Mouse (Mus musculus): ENCODE measurements around the gene Smyd1. TPM values are rescaled to one million over a fixed set of nuclear protein-coding genes. Genes with fewer than 3 reads are reported as not detected.
"Not testable (repeated sequence)": the region's sequence is repeated elsewhere in the genome, so short reads cannot be mapped to it uniquely, and the experiment has no call there.

Smyd1 gene
- polyA plus RNA-seq, 1 experiment from 2014 or later, result 0.56 TPM

DNA sequence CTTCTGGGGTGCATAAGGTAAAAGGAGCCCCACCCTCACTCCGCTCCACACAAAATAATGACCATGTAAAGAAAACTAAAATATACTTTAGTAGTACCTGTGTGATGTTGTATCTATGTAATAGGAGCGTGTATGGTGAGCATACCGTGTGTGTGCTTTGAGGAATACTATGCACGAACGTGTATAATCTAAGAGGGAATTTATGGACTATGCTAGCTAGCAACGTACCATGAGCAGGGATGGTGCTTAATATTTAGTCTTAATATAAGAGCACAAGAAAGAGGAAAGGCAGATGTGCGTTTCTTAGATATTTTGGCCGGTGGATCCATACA lies 51.0 kb downstream of the Smyd1 start:
- no peaks in the 10 kb centered on the region for H3K27me3 ChIP-seq (ENCODE audit: control insufficient read depth, insufficient read depth, low read length)
- 3% methylated on average over 8 of the region's 8 CpGs for WGBS
- DNase-seq (ENCODE audit: low spot score) (no peak), ATAC-seq (ENCODE audit: low FRiP score, low TSS enrichment) (no peak)
- no peaks in the 10 kb centered on the region for H3K9me3 ChIP-seq (ENCODE audit: control insufficient read depth, low read length)
- TF ChIP-seq CTCF (IDR thresholded peaks at IDR 0.05; ENCODE audit: low read depth) (no peak), EP300 (optimal IDR thresholded peaks at IDR 0.05) (no peak)
- H3K9ac ChIP-seq (ENCODE audit: low read length), result 0 out of 2 replicates have a peak overlapping the region, but pooled peaks have one; percentile 24
- peak overlapping the region; percentile 90 for H3K4me3 ChIP-seq (ENCODE audit: low read depth, low read length)
- no peaks in the 10 kb centered on the region for H3K4me1 ChIP-seq (replicated peaks; ENCODE audit: control insufficient read depth, insufficient read depth)
- peak overlapping the region; percentile 75 for H3K27ac ChIP-seq (replicated peaks)
- H3K4me2 ChIP-seq (replicated peaks; ENCODE audit: low read depth), result peak overlapping the region; percentile 64
- H3K36me3 ChIP-seq (ENCODE audit: control insufficient read depth, insufficient read depth, low read length), result no peaks in the 10 kb centered on the region

DNA sequence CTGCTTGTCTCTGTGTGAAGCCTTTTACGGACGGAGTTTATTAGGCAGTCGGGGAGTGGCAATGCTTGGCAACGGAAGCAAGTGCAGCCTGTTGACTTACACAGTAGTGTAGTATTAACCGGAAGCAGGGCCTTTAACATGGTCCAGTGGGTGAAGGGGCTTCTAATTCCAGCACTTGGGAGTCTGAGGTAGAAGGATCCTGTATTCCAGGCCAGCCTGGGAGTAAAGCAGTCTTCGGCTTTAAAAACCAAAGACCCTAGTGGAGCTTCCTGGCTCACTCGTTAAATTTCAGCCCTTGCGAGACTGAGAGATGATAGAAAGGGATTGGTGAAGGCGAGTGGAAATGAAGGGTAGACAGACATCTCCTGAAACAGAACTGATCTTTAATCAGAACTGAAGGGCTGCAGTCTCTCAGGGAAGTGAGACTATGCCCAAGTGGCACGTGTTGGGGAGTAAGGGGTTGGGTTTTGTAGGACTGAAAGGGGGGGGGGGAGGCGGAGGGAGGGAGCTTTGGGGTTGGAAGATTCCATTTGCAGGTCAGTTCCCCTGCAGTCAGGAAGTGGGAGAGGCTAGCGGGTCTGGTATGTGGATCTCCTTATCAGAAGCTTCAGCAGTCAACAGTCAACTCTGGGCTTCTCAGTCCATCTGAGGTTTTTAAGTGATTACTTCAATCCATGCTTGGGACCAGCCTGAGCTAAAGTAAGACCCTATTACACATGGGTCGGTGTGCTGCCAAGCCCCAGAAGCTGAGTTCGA lies 51.6 kb downstream of the Smyd1 start:
- Histone ChIP-seq H3K27me3 (ENCODE audit: control insufficient read depth, insufficient read depth, low read length) (no peaks in the 10 kb centered on the region), H3K4me3 (ENCODE audit: low read depth, low read length) (peak overlapping the region; percentile 90), H3K36me3 (ENCODE audit: control insufficient read depth, insufficient read depth, low read length) (no peaks in the 10 kb centered on the region), H3K4me1 (replicated peaks; ENCODE audit: control insufficient read depth, insufficient read depth) (no peaks in the 10 kb centered on the region), H3K9ac (ENCODE audit: low read length) (0 out of 2 replicates have a peak overlapping the region, but pooled peaks have one; percentile 24), H3K4me2 (replicated peaks; ENCODE audit: low read depth) (peak overlapping the region; percentile 64), H3K9me3 (ENCODE audit: control insufficient read depth, low read length) (no peaks in the 10 kb centered on the region), H3K27ac (replicated peaks) (peak overlapping the region; percentile 75)
- no peak for TF ChIP-seq EP300 (optimal IDR thresholded peaks at IDR 0.05)
- TF ChIP-seq CTCF (IDR thresholded peaks at IDR 0.05; ENCODE audit: low read depth), result no peak
- DNase-seq (ENCODE audit: low spot score) (peak; percentile 77), ATAC-seq (ENCODE audit: low FRiP score, low TSS enrichment) (peak; percentile 45)
- whole genome bisulfite sequencing, result 27% methylated on average over 13 of the region's 14 CpGs

DNA sequence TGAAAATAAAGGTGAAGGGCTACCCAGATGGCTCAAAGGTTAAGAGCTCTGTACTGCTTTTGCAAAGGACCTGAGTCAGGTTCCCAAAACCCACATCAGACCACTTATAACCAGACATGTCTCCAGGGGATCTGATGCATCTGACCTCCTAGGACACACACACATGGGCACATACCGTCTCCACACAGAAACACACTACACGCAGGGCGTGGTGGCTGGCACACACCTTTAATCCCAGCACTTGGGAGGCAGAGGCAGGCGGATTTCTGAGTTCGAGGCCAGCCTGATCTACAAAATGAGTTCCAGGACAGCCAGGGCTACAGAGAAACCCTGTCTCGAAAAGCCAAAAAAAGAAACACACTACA lies 52.4 kb downstream of the Smyd1 start:
- not testable (repeated sequence) for H3K9ac ChIP-seq (ENCODE audit: low read length); H3K4me3 ChIP-seq (ENCODE audit: low read depth, low read length); ATAC-seq (ENCODE audit: low FRiP score, low TSS enrichment); H3K4me2 ChIP-seq (replicated peaks; ENCODE audit: low read depth); H3K27ac ChIP-seq (replicated peaks); DNase-seq (ENCODE audit: low spot score); H3K4me1 ChIP-seq (replicated peaks; ENCODE audit: control insufficient read depth, insufficient read depth); H3K36me3 ChIP-seq (ENCODE audit: control insufficient read depth, insufficient read depth, low read length); H3K9me3 ChIP-seq (ENCODE audit: control insufficient read depth, low read length); H3K27me3 ChIP-seq (ENCODE audit: control insufficient read depth, insufficient read depth, low read length)
- WGBS, result 94% methylated on average over 6 of the region's 6 CpGs

DNA sequence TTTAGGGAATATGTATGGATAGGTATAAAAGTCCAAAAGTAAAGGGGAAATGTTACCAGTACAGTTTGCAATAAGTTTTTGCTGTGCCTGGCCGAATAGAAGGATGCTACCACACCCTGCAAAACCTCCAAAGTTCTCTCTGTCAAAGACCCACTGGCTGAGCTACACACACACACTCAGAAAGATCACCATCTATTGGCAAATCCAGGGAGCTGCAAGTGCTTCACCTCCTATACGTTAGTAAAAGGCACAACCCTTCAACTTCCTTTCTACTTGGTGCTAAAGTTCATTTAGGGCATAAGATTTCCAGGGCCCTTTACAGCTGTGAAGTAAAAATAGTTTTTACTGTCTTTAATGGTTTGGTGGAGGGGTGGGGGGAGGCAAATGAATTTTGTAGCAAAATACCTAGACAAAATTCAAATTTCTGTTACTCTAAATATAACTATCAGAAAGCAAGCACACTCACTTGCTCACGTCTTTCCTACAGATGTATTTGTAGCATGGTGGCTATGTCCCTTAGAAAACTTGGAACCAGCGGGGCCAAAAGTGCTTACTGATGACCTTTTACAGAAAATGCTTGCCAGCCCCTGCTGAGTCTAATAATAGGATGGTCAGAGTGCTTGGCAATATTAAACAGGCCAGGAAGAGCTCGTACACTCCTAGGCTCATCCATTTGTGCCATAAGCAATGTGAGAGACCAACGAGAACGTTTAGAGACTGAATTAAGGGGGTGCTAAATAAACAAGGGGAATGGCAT lies 52.9 kb downstream of the Smyd1 start:
- Histone ChIP-seq H3K27ac (replicated peaks) (no peak overlapping the region), H3K36me3 (ENCODE audit: control insufficient read depth, insufficient read depth, low read length) (no peaks in the 10 kb centered on the region), H3K4me2 (replicated peaks; ENCODE audit: low read depth) (no peak overlapping the region), H3K4me1 (replicated peaks; ENCODE audit: control insufficient read depth, insufficient read depth) (no peaks in the 10 kb centered on the region), H3K9me3 (ENCODE audit: control insufficient read depth, low read length) (no peaks in the 10 kb centered on the region), H3K27me3 (ENCODE audit: control insufficient read depth, insufficient read depth, low read length) (no peaks in the 10 kb centered on the region), H3K4me3 (ENCODE audit: low read depth, low read length) (no peak overlapping the region), H3K9ac (ENCODE audit: low read length) (no peak overlapping the region)
- TF ChIP-seq EP300 (optimal IDR thresholded peaks at IDR 0.05) (no peak), CTCF (IDR thresholded peaks at IDR 0.05; ENCODE audit: low read depth) (peak; percentile 63)
- DNase-seq (ENCODE audit: low spot score) (no peak), ATAC-seq (ENCODE audit: low FRiP score, low TSS enrichment) (no peak)
- 57% methylated on average over 7 of the region's 7 CpGs for WGBS

DNA sequence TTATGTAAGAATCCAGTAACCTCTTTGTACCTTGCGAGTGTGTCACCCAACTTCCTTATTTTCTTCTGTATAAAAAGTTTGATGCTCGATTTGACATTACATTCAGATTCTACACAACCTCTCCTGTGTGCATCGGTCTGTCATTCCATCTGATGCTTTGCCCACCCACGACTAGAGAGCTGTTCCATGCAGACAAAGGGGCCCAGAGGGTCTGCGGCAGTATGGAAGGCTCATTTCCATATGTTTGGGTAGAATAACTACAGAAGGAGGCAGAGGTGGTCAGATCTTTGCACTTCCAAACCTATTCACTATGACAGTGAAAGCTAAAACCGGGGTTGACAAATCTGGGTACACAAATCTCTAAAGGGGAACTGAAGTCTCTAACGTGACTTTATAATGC lies 54.4 kb downstream of the Smyd1 start:
- H3K4me3 ChIP-seq (ENCODE audit: low read depth, low read length); H3K36me3 ChIP-seq (ENCODE audit: control insufficient read depth, insufficient read depth, low read length); H3K27ac ChIP-seq (replicated peaks); H3K9ac ChIP-seq (ENCODE audit: low read length); ATAC-seq (ENCODE audit: low FRiP score, low TSS enrichment); H3K4me2 ChIP-seq (replicated peaks; ENCODE audit: low read depth); DNase-seq (ENCODE audit: low spot score); H3K9me3 ChIP-seq (ENCODE audit: control insufficient read depth, low read length); H3K27me3 ChIP-seq (ENCODE audit: control insufficient read depth, insufficient read depth, low read length); H3K4me1 ChIP-seq (replicated peaks; ENCODE audit: control insufficient read depth, insufficient read depth): not testable (repeated sequence)
- WGBS, result 75% methylated on average over 7 of the region's 7 CpGs

DNA sequence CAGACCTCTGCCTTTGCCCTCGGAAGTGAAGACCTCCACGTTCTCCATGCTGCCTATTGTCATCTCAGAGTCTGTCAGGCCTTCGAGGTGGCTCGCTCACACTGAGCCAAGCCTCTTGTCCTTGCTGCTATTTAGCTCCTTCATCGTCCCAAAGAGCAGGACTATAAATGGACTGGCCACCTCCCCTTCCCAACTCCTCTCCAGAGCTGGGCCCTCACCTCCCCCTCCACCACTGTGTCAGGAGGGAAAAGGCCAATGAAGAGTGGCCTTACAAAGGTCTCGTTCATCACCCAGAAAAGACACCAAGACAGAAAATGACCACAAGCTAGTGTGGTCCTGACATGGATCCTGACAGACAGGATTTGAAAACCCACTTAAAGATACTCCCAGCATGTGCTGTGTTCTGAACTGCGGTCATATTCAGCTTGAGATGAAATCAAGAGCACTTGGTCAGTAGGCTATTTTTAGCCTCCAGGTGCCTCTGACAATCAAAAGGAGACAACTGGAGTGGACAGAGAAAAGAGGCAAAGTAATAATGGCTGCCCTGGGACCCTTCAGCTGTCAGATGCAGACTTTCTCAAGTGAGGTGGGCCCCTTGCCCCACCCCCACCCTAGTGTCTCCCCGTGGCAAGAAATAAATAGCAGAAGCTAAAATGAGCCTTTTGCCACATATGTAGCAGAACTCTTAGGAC lies 59.7 kb downstream of the Smyd1 start:
- H3K9me3 ChIP-seq (ENCODE audit: control insufficient read depth, low read length), result no peaks in the 10 kb centered on the region
- no peak overlapping the region for H3K27ac ChIP-seq (replicated peaks)
- H3K4me3 ChIP-seq (ENCODE audit: low read depth, low read length), result no peak overlapping the region
- no peak overlapping the region for H3K4me2 ChIP-seq (replicated peaks; ENCODE audit: low read depth)
- H3K36me3 ChIP-seq (ENCODE audit: control insufficient read depth, insufficient read depth, low read length), result no peaks in the 10 kb centered on the region
- ATAC-seq (ENCODE audit: low FRiP score, low TSS enrichment), result no peak
- DNase-seq (ENCODE audit: low spot score), result no peak
- TF ChIP-seq CTCF (IDR thresholded peaks at IDR 0.05; ENCODE audit: low read depth) (no peak), EP300 (optimal IDR thresholded peaks at IDR 0.05) (no peak)
- WGBS, result 66% methylated on average over 8 of the region's 8 CpGs
- no peaks in the 10 kb centered on the region for H3K27me3 ChIP-seq (ENCODE audit: control insufficient read depth, insufficient read depth, low read length)
- no peak overlapping the region for H3K9ac ChIP-seq (ENCODE audit: low read length)
- no peaks in the 10 kb centered on the region for H3K4me1 ChIP-seq (replicated peaks; ENCODE audit: control insufficient read depth, insufficient read depth)
